Mouse (Mus musculus) layer of hippocampus, adult 8-10 months (tissue): ENCODE measurements around the gene Bzw2. TPM values are rescaled to one million over a fixed set of nuclear protein-coding genes. Genes with fewer than 3 reads are reported as not detected.
"Not testable (repeated sequence)": the region's sequence is repeated elsewhere in the genome, so short reads cannot be mapped to it uniquely, and the experiment has no call there.

Experiments
- DNase-seq, 2 experiments: peaks; one replicate each; pipeline ENCODE4 v3.0.0; 2022; ENCODE audit warnings: low spot score in 2 of 2
- total RNA-seq, 4 experiments: library from RNA; stranded (reverse); gene quantifications; 2 replicates each; pipeline ENCODE4 v1.2.4; 2022

Bzw2 gene
- 10 to 100 TPM; 50.8 to 60.5 (median 56.9) TPM for total RNA-seq

DNA sequence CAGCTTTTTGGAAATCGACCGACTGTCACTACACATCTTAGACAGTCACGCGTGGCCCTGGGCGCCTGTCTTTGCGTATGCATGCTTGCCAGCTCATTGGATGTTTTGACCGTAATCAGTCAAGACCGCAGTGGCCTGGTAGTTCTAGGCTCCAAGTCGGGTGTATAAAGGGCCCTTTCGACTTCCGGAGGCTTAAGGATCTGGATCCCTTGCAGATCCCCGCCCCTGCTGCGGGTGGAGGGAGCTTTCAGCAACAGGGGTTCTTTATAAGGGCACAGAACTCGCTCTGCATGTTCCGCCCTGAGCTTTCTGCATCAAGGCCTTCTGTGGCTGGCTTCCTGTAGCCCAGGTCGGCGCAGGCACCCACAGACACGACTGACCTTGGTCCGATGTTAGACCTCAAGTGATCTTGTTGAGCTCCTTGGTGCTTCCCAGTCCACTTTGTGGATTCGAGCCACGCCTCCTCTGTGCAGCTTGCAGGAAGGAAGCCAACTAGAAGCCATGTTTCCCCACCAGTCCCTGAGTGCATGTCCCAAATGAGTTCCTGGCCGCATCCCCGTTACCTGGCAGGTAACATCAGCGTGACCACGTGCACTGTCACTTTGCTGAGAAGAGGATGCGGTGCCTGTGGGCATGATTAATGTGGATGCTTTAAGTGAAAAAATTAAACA lies at the start of gene Bzw2:
TSS of gene Bzw2 (minus strand) at position 443 of the 671 bp plus-strand sequence.
- DNase-seq: peak; percentile 29 to 50

DNA sequence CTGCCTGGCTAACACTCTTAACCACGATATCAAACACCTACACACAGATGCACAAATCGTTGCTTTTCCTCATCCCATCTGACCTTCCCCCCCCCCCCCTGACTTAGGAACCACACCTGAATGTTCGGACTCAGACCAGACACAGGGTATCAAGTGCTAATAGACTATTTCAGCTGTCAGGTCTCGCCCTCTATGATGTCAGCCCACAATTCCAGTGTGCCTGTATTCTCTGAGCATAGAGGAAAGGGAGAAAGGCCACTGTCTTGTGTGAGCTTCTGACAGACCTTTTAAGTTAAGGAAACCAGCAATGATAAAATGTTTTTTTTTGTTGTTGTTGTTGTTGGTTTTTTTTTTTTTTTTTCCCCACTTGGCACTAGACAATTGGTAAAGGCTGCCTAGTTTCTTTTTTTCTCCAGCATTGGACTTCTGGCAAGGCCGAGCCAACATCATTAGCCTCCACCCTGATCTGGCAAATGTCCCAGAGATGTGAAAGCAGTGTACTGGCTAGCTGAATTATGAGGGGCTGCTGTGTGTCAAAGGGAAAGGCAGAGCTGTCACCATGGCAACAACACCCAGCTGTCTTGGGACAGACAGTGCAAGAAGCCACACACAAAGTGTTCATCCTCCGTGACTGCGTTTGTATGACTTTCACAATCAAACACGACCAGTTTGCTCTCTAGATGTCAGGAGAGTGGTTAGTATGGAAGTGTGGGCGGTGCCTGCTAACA lies 49.4 kb upstream of the Bzw2 start:
- DNase-seq: peak; percentile 25 to 48

DNA sequence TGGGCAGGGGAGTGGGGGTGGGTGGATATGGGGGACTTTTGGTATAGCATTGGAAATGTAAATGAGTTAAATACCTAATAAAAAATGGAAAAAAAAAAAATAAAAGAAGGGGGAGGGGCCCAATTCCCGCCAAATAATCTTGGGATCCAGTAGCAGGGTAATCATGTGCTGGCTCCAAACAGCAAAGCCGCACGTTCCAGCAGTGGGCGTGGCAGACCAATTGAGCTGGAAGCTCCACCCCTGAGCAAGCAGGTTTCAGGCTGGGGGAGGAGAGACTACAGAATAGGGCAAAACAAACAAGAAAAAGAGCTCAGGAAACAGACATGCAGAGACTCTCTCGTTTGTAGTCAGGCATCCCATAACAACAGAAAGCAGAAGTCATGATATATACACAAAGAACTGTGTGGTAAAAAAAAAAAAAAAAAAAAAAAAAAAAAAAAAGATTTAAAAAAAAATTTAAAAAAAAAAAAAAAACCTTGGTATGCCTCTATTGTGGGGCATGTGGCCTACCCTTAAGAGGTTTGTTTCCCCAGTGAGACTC lies 47.8 kb upstream of the Bzw2 start:
- DNase-seq: not testable (repeated sequence)

DNA sequence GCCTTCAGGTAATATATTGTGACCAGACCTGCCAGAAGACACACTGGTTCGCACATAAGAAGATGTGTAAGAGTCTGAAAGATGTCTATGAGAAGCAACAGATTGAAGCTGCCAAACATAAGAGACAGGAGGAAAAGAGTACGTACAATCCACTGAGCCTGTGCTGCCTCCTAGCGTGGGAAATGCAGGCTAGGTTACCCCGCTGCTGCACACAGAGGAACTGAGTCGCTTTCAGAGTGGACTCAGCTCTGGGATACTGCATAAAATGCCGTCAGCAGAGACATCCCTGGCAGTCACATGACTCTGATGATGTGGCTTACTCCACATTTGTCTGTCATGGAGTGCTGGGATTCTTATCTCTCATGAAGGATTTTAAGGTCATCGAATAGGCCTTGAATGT lies 37.1 kb upstream of the Bzw2 start:
- no peak for DNase-seq

DNA sequence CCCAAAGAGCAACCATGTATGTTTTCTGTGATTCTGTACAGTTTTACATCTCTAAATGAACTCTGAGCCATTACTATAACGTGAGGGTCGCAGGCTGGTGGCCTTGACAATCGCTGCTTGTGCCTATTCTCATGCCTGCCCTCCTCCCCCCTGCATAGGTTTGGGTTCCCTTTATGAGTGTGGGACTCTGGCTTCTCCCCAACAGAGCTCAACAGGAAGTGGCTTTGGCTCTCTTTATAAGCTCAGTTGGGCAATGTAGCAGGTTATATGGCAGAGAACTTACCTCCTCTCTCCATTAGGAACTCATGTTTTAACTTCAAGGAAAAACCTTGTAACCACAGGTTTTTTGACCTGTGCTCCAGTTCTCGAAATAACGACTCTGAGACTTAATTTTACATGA lies 32.5 kb upstream of the Bzw2 start:
- DNase-seq: no peak

DNA sequence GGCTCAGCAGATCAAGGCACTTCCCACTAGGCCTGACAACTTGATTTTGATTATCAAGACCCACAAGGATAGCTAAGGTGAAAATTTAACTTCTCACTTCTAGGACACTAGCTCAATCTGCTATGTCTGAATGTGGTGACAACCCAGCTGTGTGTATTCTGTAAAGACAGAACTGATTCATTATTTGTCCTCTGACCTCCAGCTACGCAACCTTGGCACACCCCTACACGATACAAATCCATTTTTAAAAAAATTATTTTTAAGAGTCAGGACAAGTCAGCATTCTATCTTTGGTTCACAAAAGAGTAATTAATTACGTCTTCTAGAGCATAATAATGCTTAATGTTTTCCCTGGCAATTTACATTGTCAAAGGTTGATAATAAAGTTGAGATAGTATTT lies 31.7 kb upstream of the Bzw2 start:
- no peak for DNase-seq

DNA sequence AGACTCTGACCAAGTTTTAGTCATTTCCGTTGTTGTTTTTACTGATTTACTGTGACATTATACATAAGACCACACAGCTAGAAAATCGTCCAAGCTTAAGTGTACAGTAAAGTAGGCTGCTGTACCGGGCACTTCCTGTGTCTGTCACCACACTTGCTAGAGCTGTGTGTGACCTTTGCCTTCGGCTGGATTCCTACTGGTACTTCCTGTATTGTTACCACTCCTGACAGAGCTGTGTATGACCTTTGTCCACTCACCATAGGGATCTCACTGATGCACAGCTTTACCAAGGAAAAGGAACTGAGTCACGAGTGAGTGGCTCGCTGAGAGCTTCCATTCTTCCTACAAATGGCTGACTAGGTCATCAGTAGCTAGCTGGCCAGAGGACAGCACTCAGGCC lies 29.2 kb upstream of the Bzw2 start:
- no peak for DNase-seq

DNA sequence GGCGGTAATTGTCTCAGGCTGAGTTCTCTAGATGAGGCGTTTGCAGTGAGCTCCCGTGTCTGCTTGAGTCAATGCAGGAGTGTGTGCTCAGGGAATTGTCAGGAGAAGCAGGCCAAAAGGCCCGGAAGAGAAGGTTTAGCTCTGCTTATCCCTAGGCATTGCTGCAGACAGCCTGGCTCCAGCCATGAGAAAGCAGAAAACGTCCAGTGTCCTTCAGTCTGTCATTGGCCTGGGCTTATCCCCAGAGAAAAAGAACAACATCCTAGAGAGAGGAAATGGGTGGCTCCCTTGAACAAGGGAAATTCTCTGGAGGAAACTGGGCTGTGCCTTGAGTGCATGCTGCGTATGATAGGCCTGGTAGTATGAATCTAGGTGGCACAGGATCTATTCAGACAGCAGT lies 24.7 kb upstream of the Bzw2 start:
- no peak for DNase-seq

DNA sequence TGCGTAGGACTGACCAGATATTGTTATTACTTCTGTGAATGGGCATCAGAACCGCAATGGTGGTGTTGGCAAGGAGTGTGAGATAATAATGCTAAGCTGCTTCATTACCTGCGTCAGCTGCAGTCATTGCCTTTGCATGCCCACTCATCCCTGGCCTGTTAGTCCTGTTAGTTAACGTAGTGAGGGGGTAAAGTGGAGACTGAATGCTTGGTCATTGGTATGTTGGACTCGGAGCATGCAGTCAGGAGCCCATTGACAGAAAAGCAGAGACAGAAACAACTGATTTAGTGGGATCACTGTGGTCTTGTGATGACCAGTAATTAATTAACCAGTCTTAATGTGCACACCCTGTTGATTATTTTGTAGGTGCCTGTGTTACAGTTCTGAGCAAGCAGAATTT lies 19.3 kb upstream of the Bzw2 start:
- DNase-seq: no peak

DNA sequence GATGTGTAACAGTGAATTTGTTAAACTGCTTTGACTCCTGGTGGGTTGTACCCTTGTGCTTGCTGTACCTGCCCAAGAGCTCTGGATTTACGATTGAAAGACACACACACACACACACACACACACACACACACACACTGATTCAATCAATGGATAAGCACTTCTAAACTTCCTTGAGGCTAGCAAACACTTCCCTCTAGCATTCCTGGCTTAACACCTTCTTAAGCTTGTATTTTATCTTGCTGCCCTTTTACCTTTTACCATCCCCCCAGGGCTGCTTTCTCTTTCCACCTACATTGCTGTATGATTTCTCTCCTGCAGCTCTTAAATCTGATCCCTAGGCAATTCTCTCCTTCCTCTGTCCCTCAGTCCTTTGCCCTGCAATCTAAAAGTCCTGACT lies 7.4 kb upstream of the Bzw2 start:
- no peak for DNase-seq

DNA sequence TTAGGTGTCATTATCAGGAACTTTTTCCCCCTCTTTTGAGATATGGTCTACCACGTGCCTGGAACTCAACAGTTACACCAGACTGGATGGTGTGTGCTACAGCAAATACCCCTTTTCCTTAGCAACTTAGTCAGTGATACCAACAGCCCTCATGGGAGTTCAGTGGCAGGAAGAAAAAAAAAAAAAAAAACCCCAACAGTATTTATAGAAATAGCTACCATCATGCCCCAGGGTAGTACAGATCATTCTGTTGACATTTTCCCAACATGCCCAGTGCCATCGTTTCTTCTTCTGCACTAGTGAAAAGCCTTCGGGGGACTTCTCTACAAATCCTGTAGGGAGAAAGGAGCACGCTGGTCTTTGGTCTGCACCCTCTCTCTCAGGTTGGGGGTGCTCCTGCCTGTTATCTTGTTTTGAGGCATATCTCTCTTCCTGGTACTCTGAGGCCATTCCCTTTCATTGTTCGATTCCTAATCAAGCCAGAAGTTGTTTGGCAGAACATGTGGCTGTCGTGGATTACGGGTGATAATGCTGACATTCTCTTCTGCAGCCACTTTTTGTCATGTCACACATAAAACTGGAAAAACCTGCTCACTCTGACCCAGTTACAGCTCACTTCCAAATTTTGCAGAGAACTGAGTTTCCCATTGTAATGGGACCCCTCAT lies 6.4 kb upstream of the Bzw2 start:
- no peak for DNase-seq

DNA sequence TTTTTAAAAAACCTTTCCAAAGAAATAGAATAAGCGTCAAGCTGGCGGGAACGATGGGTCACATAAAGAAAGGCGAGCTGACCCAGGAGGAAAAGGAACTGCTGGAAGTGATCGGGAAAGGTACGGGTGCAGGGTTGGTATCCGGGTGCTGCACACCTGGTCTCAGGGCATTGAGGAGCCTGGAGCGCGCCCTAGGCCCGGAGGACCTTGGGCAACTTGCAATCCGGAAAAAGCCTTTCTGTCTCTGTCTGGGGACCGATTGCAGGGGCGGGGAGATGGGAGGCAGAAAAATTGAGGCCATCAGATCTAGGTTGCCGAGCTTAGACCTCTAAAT lies 609 bp downstream of the Bzw2 start:
- peak in 1 of 2 experiments; percentile 15 for DNase-seq

DNA sequence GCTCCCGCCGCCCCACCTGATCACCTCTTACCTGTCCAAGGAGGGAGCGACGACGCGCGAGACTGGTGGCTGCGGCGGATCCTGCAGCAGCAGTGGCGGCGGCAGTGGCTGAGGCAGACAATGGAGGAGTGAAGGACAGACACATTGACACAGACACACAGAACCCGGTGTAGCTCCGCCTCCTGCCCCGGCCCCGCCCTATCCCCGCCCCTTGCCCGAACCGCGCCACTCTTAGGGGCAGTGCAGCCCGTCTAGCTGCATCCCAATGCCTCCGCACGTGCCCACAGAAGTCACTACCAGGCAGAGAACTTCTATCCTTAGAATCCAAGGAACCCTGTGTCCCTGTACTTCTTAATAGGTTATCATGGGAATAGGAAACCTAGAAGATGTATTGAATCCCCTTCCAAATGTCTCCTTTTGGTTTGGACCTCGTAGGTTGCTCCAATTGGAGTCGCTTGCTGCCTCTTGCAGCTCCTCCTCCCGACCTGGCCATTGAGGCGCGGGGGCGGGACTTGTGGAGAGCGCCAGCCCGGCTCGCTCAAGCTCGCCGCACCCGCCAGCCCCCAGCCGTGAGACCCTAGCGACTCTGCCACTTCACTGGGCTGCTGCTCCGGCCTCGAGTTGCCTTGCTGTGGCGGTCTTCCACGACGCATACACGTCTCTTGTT lies 1.1 kb downstream of the Bzw2 start, which contains the start of gene Ankmy2:
TSS of gene Ankmy2 (plus strand) at position 478 of the 667 bp plus-strand sequence.
- DNase-seq: peak; percentile 80 to 85

DNA sequence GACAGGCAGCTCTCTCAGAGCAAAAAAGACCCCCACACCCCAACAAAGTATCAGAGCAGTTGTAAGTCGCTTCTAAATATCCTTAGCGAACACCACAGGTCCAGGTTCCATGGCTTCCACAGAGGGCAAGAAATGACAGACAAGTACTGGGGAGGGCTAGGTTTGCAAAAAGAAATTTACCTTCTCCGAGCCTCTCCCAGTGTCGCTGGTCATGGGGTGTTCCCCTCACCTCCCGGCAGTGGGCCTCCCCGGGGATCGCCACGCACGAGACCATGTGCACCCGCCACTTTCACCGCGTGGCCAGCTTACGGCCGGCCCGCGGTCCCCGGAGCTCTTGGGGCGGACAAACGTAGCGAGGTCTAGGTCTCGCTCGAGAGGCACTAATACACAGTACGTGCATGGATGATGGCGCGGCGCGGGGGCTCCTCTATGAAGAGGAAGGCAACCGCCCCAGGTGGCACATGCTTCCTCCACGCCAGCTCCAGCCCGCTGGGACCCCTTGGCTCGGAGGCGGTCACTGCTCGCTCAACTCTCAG lies 1.7 kb downstream of the Bzw2 start:
- no peak for DNase-seq

DNA sequence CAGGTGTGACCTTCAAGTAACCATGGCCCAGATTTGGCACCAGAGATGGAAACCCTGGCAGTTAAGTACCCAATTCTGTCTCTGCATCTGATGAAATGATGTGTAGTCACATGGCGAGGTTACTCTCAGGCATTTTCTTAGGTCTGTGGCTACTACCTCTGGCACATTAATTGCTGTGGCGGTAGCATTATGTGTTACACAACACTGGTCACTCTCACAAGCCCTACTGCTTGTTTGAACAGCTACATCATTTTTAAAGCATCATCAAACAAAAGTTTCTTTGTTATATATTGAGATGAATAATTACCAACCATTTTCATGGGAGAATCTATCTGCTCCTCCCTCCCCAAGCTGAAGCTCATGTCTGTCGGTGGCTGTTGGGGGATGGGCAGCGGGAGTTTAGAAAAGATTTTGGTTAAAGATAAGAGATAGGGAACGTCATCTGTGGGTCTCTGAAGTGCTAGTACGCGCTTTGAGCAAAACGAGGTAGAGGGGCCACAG lies 2.7 kb downstream of the Bzw2 start:
- peak; percentile 28 for DNase-seq

DNA sequence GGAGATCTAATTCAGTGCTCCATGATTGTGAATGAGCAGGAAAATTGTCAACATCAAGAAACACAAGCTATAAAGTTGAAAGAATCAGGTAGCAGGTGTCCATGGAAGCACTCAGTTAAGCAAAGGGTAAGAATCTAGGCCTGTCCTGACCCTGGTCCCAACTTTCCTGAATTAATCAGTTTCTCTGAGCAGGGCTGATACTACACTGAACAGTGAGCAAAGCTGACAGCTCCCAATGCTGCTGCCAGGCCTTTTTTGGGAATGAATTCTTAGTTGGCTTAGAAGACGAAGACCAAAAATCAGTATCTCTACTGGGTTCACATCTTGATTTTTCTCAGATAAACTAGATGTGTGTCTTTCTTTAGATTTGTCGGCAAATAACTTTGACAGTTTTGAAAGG lies 7.1 kb downstream of the Bzw2 start:
- DNase-seq: no peak

DNA sequence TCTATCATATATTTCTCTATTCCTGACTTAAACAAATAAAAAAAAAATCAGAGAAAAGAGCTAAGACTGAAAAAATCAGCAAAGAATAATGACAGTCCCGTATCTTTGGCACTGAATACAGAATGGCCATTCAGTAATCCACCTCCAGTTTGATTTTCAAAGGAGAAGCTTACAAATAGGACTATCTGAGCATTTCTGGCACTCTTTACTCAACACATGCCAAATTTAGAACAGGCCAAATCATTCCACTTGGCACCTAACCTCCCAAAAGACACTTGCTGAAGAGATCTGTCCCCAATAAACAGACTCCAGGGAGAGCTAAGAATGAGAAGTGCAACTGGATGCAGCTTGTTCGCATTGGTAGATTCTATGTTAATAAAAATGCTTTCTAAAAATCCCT lies 7.6 kb downstream of the Bzw2 start:
- DNase-seq: no peak

DNA sequence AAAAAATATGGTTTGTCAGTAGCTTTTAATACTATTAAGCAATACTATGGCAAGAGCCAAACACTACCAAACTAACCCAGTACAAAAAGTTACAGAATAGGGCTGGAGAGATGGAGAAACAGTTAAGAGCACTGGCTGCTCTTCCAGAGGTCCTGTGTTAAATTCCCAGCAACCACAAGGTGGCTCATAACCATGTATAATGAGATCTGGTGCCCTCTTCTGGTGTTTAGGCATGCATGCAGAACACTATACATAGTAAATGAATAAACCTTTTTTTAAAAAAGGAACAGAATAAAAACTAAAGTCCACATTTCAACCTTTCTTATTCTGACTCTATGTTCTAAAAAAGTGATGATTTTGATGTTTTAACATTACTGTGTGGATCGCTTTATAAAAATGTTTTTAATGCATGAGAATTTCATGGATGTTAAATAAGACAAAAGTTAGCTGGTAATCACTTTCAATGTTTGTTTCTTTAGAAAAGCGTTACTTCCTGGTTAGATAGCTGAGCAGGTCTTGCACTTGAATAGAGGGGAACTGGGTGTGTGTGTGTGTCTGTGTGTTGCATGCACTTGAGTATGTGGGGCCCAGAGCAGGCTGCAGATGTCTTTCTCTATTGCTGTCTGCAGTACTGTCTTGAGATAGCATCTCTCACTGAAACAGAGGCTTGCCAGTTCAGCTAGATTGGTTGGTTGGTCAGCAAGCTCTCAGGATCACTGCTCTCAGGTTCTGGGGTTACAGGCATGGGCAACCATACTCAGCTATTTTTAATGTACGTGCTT lies 11.5 kb downstream of the Bzw2 start:
- DNase-seq: no peak

DNA sequence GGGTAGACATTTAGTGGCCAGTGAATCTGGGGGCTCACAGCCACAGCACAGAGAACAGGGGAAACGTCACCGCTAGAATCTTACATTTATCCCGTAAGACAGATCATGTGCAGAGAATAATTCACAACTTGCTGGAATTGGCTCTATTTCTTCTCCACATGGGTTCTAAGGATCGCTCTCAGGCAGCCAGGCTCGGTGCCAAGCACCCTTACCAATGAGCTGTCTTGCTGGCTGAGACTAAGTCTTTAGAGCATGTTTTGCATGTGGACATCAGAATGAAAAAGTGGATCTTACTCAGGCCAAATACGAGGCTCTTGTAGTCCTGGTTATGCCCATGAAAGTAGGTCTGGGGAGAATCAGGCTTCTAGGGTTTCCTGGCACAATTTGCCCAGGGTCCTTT lies 17.5 kb downstream of the Bzw2 start:
- peak in 1 of 2 experiments; percentile 34 for DNase-seq

DNA sequence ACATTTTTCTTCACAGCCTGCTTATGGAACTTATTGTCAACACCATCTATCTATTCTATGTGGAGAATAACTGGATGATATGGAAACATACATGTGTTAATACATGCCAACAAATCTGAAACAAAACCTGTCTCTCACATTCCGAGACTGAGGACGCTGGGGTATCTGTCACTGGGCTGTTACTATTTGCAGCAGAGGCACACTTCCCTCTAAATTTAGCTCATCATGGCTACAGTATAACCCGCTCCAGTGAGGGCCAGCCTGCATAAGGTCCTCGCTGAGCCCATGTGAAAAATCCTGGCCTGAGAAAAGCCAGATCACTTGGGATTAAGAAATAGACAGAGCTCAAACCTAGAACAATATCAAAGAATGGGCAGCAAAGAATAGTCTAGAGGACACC lies 20.7 kb downstream of the Bzw2 start:
- DNase-seq: no peak

DNA sequence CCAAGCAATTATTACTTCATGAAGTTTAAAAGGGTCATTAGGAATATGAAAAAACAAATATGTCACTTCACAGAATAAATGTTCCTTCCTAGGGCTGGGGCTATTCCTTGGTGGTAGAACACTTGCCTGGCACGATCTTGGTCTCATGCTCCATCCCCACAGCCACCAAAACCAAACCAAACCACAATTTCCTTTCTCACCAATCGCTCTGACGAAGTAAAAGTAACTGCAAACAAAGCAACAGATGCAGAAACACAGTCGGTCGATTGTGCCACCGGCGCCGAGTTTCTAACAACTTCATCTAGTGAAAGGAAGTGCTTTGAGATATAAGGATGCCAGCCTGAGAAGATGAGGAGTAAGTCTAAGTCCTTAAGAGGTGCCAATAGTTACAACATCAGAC lies 21.6 kb downstream of the Bzw2 start:
- DNase-seq: no peak
